ENCODE assay signal across 8 mouse cellular contexts in the genomic region with DNA sequence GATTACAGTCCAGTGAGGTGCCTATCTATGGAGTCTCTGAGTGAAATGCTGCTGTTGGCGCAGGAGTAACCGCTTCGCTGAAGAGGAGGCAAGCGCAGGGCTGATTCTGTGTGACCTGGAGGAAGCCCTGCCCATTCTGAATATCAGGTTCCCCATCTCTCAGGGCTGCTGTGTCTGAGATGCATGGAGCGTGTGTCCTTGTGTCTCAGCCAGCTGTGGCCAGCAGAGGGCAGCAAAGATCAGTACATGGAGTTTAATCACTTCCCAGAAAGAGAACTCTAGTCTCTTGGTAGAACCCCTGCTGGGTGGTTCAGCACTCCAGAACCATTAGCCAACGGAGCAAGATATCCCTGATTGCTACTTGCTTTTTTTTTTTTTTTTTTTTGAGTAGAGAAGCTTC. TPM values are rescaled to one million over a fixed set of nuclear protein-coding genes. Genes with fewer than 3 reads are reported as not detected.
DNase-seq lines count a peak whose midpoint lies in the region; ATAC-seq and TF ChIP-seq lines count a peak whose summit lies in the region.

No protein-coding gene starts in this region.

- no peaks in the 10 kb centered on the region for H3K9me3 ChIP-seq in heart, embryonic 11.5 days (replicated peaks; ENCODE audit: control insufficient read depth, low read length)
- no peaks in the 10 kb centered on the region for H3K9me3 ChIP-seq in limb, embryonic 10.5 days (replicated peaks)
- H3K9me3 ChIP-seq in midbrain, postnatal 0 days (ENCODE audit: low read length) = no peaks in the 10 kb centered on the region

- H3K36me3 ChIP-seq in heart, embryonic 11.5 days (ENCODE audit: control insufficient read depth, insufficient read depth, low read length) = no peaks in the 10 kb centered on the region
- H3K36me3 ChIP-seq in limb, embryonic 10.5 days = no peaks in the 10 kb centered on the region
- H3K36me3 ChIP-seq in midbrain, postnatal 0 days (ENCODE audit: insufficient read depth, low read length) = no peaks in the 10 kb centered on the region

- H3K9ac ChIP-seq in heart, embryonic 11.5 days (ENCODE audit: low read depth, low read length) = no peak overlapping the region
- no peak overlapping the region for H3K9ac ChIP-seq in midbrain, postnatal 0 days (replicated peaks; ENCODE audit: low read length, poor library complexity, severe bottlenecking)

- no peak overlapping the region for H3K4me3 ChIP-seq in heart, embryonic 11.5 days (ENCODE audit: low read depth, low read length)
- no peak overlapping the region for H3K4me3 ChIP-seq in limb, embryonic 10.5 days
- no peak overlapping the region for H3K4me3 ChIP-seq in midbrain, postnatal 0 days (ENCODE audit: low read depth, low read length)

- peak; percentile 73 to 92 for DNase-seq in heart, adult 18-20 months
- peak; percentile 94 to 96 for DNase-seq in cerebellum, postnatal 10 days
- DNase-seq in frontal cortex, postnatal 25 days (ENCODE audit: low spot score in 2 of 2) = peak; percentile 88 to 92
- DNase-seq in kidney, adult 18-20 months = peak; percentile 87
- DNase-seq in limb, embryonic 10.5 days (ENCODE audit: low spot score) = peak; percentile 96
- peak; percentile 95 for DNase-seq in midbrain, postnatal 0 days (ENCODE audit: low spot score)
- DNase-seq in spleen, postnatal 36 days (ENCODE audit: low spot score in 2 of 2) = peak; percentile 57 to 60

- H3K27ac ChIP-seq in heart, embryonic 11.5 days (ENCODE audit: low read depth, low read length) = no peak overlapping the region
- H3K27ac ChIP-seq in limb, embryonic 10.5 days = no peak overlapping the region
- no peak overlapping the region for H3K27ac ChIP-seq in midbrain, postnatal 0 days (ENCODE audit: low read depth, low read length)

- H3K27me3 ChIP-seq in heart, embryonic 11.5 days (ENCODE audit: control insufficient read depth, insufficient read depth, low read length) = no peaks in the 10 kb centered on the region
- H3K27me3 ChIP-seq in limb, embryonic 10.5 days (ENCODE audit: low read depth, poor library complexity, severe bottlenecking) = peaks cover 57% of the 10 kb centered on the region
- H3K27me3 ChIP-seq in midbrain, postnatal 0 days (ENCODE audit: insufficient read depth, low read length) = no peaks in the 10 kb centered on the region; the same call in 1 of the 2 replicates

- no peak overlapping the region for H3K4me2 ChIP-seq in heart, embryonic 11.5 days
- H3K4me2 ChIP-seq in midbrain, postnatal 0 days (ENCODE audit: low read depth, low read length, poor library complexity, severe bottlenecking) = no peak overlapping the region

- no peak for ATAC-seq in heart, embryonic 11.5 days (replicated peaks; ENCODE audit: insufficient number of reproducible peaks, low FRiP score, low TSS enrichment)
- ATAC-seq in midbrain, postnatal 0 days (ENCODE audit: low FRiP score) = peak; percentile 47; the same call in 1 of the 2 replicates

- WGBS in heart, embryonic 11.5 days (ENCODE audit: insufficient replicate concordance) = 7% methylated on average over 6 of the region's 6 CpGs
- WGBS in limb, embryonic 10.5 days = 5% methylated on average over 6 of the region's 6 CpGs
- 4% methylated on average over 6 of the region's 6 CpGs for WGBS in midbrain, postnatal 0 days

- H3K4me1 ChIP-seq in heart, embryonic 11.5 days (ENCODE audit: control insufficient read depth, insufficient read depth, low read length) = 0 out of 2 replicates have a peak, but pooled peaks cover 2% of the 10 kb centered on the region
- peaks cover 17% of the 10 kb centered on the region for H3K4me1 ChIP-seq in limb, embryonic 10.5 days
- no peaks in the 10 kb centered on the region for H3K4me1 ChIP-seq in midbrain, postnatal 0 days (ENCODE audit: insufficient read depth, low read length)

- TF ChIP-seq CTCF in midbrain, postnatal 0 days (IDR thresholded peaks at IDR 0.05) = peak; percentile 95

RNA-seq across cellular contexts. Expression of a gene that starts 57.3 kb away (rescaled TPM):
- total RNA-seq in heart, adult 18-20 months (2021) = 10 to 100 TPM; 20.8 to 22.0 TPM
- polyA plus RNA-seq in heart, embryonic 11.5 days (2014; fragmentation: Nextera tagmentation; extraction: Ambion mirVana) = 30.5 and 31.4 TPM in 2 replicates
- 38.9 and 47.4 TPM in 2 replicates for polyA plus RNA-seq in limb, embryonic 10.5 days (2016; fragmentation: Nextera tagmentation; extraction: Ambion mirVana)
- 40.1 and 49.5 TPM in 2 replicates for total RNA-seq in midbrain, postnatal 0 days (2014; rRNA removed)
- polyA plus RNA-seq in midbrain, postnatal 0 days (2015; fragmentation: Nextera tagmentation; extraction: Ambion mirVana) = 28.1 and 29.4 TPM in 2 replicates
